Mouse (Mus musculus) neural tube, embryonic 10.5 days (tissue): ENCODE results near the gene Pnkd.

ENCODE experiments used
- DNase-seq: peaks from one replicate; pipeline ENCODE4 v3.0.0-alpha.2; 2017; ENCODE audit warnings: low spot score; ENCODE audit errors: extremely low spot score

Gene Pnkd

GRCm38 (mm10) chr1:74284543-74285160 is at the start of gene Pnkd, which contains the start of gene Aamp:
Gene Pnkd (plus strand): TSS chr1:74284930.
Gene Aamp (minus strand): TSS chr1:74284738.
- DNase-seq = peak; percentile 99

GRCm38 (mm10) chr1:74235938-74236589 is 48.7 kb upstream of the Pnkd start, which contains the start of gene Arpc2:
Gene Arpc2 (plus strand): TSS chr1:74236084.
- peak; percentile 97 for DNase-seq

DNA sequence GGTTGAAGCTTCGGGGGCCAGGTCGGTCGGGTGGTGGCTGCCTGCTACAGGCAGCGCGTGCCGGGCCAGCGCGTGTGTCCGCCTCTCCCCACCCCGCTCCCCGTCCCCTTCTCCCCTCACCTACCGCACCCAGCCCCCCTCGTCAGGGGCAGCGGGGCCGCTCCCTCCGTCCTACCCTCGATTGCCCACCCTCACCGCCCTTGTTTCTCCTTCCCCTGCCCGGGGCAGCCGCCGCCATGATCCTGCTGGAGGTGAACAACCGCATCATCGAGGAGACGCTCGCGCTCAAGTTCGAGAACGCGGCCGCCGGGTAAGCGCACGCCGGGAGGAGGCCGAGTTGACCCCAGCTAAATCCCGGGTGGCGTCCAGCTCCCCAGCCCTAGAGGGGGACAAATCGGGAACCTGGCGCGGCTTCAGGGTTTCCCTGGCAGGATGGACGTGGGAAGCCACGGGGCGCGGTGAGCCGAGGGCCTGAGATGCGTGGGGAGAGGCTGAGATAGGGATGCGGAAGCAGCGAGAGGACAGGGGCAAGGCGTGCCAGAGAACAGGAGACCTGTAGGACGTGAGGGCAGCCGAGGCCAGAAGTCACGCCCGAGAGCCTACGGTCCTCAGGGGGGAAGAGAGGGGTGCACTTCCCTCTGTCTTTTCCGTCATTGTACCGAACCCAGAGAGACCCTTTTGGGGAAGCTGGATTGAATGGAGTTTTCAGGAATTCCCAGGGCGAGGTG is 48.0 kb upstream of the Pnkd start:
- peak; percentile 71 for DNase-seq

DNA sequence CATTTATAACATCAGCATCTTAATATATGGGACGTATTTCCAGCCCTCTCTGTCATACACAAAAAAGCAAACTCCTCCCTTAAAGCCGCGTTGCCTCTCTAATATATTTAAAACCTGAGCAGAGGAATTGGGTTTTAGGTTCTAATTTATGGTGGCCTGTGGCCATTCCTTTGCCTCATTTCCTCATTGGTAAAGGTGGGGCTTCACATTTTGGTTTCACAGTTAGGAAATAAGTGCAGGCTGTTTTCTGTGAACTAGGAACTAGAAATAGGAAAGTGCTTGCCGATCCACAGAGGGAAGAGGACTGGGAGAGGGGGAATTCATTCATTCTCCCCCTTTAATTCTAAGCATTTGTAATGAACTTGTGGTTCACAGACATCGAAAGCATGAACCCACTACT is 47.1 kb upstream of the Pnkd start:
- no peak for DNase-seq

DNA sequence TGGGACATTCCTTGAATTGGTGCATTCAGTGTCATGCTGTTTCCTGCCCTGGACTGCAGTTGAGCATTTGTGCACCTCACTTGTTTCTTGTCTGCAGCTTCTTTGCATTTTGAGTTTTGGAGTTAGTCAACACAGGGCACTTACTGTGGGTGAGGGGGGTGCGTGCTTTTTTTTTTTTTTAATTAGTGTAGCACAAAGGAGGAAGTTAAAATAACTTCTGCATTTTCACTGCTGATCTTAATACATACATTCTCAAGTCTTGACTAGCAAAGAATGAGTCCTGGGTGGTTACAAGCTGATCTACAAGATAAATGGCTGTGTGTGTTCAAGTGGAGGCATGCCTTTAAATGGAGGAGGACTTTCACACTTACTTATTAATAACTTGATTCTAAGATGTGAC is 46.6 kb upstream of the Pnkd start:
- no peak for DNase-seq

GRCm38 (mm10) chr1:74239162-74239561 is 45.6 kb upstream of the Pnkd start:
- no peak for DNase-seq

GRCm38 (mm10) chr1:74239618-74240017 is 45.1 kb upstream of the Pnkd start:
- no peak for DNase-seq

GRCm38 (mm10) chr1:74240311-74240710 is 44.4 kb upstream of the Pnkd start:
- DNase-seq = no peak

GRCm38 (mm10) chr1:74240832-74241231 is 43.9 kb upstream of the Pnkd start:
- DNase-seq = no peak

- no peak for DNase-seq
Measured at GRCm38 (mm10) chr1:74245525-74245924, 39.2 kb upstream of the Pnkd start.

GRCm38 (mm10) chr1:74248799-74249198 is 35.9 kb upstream of the Pnkd start:
- no peak for DNase-seq

DNA sequence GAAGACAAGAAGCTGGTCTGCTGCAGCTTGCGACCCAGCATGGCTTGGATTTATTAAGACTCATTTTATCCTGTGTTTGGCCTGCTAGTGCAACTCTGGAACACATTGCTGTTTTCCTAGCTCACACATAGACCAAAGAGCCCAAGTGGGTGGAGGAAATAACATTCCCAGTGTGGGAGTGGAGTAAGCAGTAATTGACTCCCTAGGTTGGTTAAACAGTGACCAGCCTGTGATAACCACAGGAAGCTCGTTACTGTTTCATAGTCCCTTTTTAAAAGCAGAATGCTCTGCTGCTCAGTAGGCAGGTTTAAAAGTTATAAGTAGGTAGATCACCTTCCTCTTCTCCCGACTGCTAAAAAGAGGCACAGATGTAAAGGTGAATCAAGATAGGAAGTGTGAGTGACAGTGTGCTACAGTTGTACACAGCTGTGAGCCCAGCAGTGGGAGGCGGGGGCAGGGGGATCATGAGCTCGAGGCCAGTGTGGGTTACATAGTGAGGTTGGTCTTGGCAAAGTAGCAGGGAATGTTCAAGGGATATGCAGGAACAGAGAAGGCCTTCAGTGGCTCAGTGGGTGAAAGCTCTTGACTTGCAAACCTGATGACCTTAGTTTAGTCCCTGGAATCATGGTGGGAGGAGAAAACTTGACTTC is 35.3 kb upstream of the Pnkd start:
- no peak for DNase-seq

GRCm38 (mm10) chr1:74250096-74250495 is 34.6 kb upstream of the Pnkd start:
- DNase-seq = no peak

GRCm38 (mm10) chr1:74255704-74256345 is 28.9 kb upstream of the Pnkd start:
- no peak for DNase-seq

- DNase-seq = no peak
Measured at GRCm38 (mm10) chr1:74256782-74257181, 27.9 kb upstream of the Pnkd start.

DNA sequence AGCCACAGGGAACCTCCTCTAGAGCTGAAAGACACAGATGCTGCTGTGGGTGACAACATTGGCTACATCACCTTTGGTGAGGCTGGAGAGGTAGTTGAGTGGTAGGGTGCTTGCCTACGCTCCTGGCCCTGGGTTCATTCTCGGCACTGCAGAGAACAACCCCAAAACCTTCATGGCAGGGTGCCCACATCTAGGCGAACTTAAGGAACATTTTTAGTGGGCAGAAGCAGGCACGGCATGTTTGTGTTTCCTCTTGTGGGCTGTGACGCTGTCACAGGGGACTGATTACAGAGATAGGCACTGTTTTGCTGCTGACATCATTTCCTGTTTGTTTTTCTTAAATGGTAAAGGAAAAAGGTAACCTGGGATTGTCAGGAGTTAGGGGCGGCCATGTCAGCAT is 22.2 kb upstream of the Pnkd start:
- no peak for DNase-seq

DNA sequence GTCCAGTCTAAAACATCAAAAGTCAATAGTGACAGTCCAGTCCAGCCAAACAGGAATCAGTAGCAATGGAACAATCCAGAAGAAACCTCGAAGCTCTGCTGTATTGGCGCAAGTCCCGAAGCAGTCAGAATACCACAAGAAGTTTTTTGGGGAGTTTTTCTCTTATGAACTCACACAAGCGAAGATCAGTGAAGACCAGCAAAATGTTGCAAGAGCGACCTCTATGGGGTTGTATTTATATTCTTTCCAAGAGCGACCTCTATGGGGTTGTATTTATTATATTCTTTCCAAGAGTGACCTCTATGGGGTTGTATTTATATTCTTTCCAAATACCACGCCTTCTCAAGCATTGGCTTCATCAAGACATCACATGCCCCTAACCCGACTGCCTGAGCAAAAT is 16.0 kb upstream of the Pnkd start:
- no peak for DNase-seq

- DNase-seq = no peak
Measured at GRCm38 (mm10) chr1:74271659-74272058, 13.1 kb upstream of the Pnkd start.

GRCm38 (mm10) chr1:74275015-74275414 is 9.7 kb upstream of the Pnkd start:
- peak; percentile 20 for DNase-seq

GRCm38 (mm10) chr1:74277041-74277440 is 7.7 kb upstream of the Pnkd start:
- DNase-seq = no peak

DNA sequence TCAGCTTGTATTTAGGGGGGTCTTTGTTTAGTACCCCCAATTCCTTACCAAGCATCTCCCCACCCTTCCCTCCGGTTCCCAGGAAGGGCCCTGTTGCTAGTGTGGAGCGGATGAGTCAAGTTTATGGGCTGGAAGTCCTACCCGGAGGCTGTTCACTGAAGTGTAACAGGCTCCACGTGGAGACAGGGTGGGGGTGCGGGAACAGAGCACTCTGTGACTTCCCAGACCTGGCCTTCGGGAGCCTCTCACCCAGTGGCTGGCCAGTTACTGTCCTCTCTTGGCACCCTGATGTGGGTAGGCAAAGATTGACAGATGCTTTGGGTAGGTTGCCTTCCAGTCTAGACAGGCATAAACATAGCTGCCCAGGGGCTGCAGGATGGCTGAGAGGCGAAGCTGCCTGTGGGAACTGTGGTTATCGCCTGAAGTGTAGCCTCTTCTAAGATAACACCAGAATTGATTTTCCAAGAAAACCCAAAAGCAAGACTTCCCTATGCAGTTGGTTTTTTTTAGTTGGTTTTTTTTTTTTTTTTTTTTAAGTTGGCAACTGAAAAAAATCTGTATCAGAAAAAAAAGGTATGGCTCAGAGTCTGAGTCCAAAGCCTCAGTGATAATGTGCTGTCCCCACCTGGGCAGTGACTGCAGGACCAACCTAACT is 6.7 kb upstream of the Pnkd start:
- no peak for DNase-seq
